Mouse (Mus musculus) erythroblast, embryonic 14.5 days (primary cell): Measurements from ENCODE around the gene Tex2.

Experiments
- GATA1 ChIP-seq: IDR thresholded peaks from 2 replicates; pipeline ENCODE4 v1.6.1; 2012; ENCODE audit warnings: low read length, inconsistent platforms, mixed read lengths
- TAL1 ChIP-seq: IDR thresholded peaks from 3 replicates; pipeline ENCODE4 v1.6.1; 2012; ENCODE audit warnings: low read length, inconsistent platforms, mixed read lengths

DNA sequence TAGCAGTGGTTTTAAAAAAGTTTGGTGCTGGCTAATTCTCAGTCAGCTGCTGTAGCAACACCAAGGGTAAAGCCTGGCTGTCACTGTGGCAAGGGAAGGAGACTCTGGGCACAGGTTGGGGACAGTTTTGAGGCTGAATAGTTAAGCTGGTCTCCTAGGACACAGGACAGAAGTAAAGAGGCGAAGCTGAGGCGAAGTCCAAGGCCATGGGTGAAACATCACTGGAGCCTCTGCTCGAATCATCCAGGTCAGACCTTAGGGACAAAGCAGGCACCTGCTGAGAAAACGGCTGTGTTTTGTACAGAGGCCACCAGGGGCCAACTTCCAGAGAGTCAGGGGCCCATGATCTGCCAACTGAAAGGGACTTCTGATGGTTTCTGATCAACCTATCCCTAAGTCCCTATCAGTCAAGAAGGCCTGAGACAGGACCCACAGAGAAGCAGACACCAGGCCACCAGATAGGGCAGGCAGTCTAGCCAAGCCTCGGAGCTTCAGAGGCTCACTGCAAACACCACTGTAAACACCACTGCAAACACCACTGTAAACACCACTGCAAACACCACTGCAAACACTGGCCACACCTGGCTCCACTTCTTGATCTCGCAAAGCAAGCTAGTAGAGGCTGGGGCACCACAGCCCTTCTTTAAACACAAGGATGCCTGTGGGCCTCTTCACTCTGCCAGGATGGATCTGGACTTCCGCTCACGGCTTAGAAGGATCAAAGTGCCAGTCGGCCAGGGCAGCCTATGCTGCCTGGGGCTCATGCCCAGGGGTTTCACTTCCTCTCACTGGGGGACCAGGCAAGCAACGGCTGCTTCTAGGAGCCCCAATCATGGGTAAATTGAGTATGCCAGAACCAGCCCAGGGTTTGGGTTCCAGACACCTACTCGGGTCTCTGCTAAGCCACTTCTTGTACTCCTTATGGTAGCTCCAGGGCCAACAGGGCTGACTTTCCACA is 41.9 kb downstream of the Tex2 start:
- TF ChIP-seq GATA1 (no peak), TAL1 (no peak)
